Mouse (Mus musculus) midbrain, postnatal 0 days (tissue): ENCODE measurements around the gene Bcas1. TPM values are rescaled to one million over a fixed set of nuclear protein-coding genes. Genes with fewer than 3 reads are reported as not detected.

Source experiments
- ATAC-seq: fragments of 200-750 bp; cut with Nextera tagmentation; 2 replicates; pipeline ENCODE4 v1.8.0; 2017; ENCODE audit warnings: moderate number of reproducible peaks, mild to moderate bottlenecking, moderate TSS enrichment, moderate library complexity; ENCODE audit not compliant: low FRiP score
- DNase-seq: peaks from one replicate; pipeline ENCODE4 v3.0.0-alpha.2; 2015; ENCODE audit warnings: low spot score
- H3K27ac ChIP-seq: fragments of 300-500 bp; sonication (generic); 2 replicates; pipeline ENCODE4 v1.5.1; 2014; ENCODE audit warnings: low read depth, mild to moderate bottlenecking, low read length, mixed read lengths
- H3K27me3 ChIP-seq: fragments of 300-500 bp; sonication (generic); 2 replicates; pipeline ENCODE4 v1.6.1; 2014; ENCODE audit warnings: low read length, control low read depth, mixed read lengths; ENCODE audit not compliant: insufficient read depth
- H3K36me3 ChIP-seq: fragments of 300-500 bp; sonication (generic); 2 replicates; pipeline ENCODE4 v1.6.1; 2014; ENCODE audit warnings: low read length, control low read depth, mixed read lengths; ENCODE audit not compliant: insufficient read depth
- H3K4me1 ChIP-seq: fragments of 300-500 bp; sonication (generic); 2 replicates; pipeline ENCODE4 v1.6.1; 2014; ENCODE audit warnings: mild to moderate bottlenecking, control low read depth, antibody characterized with exemption, low read length, mixed read lengths; ENCODE audit not compliant: insufficient read depth
- H3K4me2 ChIP-seq: fragments of 300-500 bp; sonication (generic); 2 replicates; pipeline ENCODE4 v1.6.1; 2014; ENCODE audit warnings: low read depth, mild to moderate bottlenecking, low read length, mixed read lengths; ENCODE audit not compliant: poor library complexity, severe bottlenecking
- H3K4me3 ChIP-seq: fragments of 300-500 bp; sonication (generic); 2 replicates; pipeline ENCODE4 v1.5.1; 2014; ENCODE audit warnings: low read depth, mild to moderate bottlenecking, low read length, moderate library complexity
- H3K9ac ChIP-seq: fragments of 300-500 bp; sonication (generic); replicated peaks from 2 replicates; pipeline ENCODE4 v1.6.1; 2014; ENCODE audit warnings: mild to moderate bottlenecking, low read length, moderate library complexity, mixed read lengths; ENCODE audit not compliant: poor library complexity, severe bottlenecking
- H3K9me3 ChIP-seq: fragments of 300-500 bp; sonication (generic); 2 replicates; pipeline ENCODE4 v1.6.1; 2016; ENCODE audit warnings: low read length, control low read depth
- CTCF ChIP-seq: IDR thresholded peaks from 2 replicates; pipeline ENCODE4 v1.5.1; 2016; ENCODE audit warnings: antibody characterized with exemption, mild to moderate bottlenecking
- WGBS: fragments of 180-500 bp; shearing (Covaris S2); extraction: QIAGEN DNeasy Blood & Tissue Kit; methylation state at CpG from one replicate; pipeline ENCODE4 v1.1.7; 2014; 5-methylcytosine and 5-hydroxymethylcytosine counted together
- polyA plus RNA-seq: library from polyadenylated mRNA; unstranded; fragments of >200 nt; fragmentation: Nextera tagmentation; extraction: Ambion mirVana; gene quantifications from 2 replicates; pipeline ENCODE4 v1.2.1, GENCODE M21; 2015
- total RNA-seq: library from RNA; depleted of rRNA; stranded (reverse); fragments of >200 nt; gene quantifications from 2 replicates; pipeline ENCODE4 v1.2.3, GENCODE M21; 2014; rRNA removed

The Bcas1 gene
- total and polyA plus RNA-seq, 2 experiments from 2014 or later = 7.5 to 9.6 TPM

DNA sequence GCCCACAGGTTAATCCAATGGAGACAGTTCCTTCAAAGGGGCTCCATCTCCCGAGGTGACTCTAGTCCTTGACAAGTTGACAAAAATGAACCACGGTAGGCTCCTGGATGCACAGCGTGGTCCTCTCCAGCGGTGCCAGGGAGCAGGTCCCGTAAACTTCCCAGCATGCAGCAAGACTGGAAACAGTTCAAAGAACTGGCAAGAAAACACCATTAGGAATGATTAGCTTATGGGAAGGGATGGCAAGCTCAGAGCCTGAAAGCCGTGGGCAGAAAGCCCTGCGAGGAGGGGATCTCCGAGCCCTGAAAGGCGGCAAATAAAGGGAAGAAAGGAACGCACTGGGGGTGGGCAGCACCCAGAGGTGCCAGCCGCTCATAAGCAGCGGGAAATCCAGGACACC is 122.9 kb downstream of the Bcas1 start:
- H3K27me3 ChIP-seq = no peaks in the 10 kb centered on the region
- no peak overlapping the region for H3K4me3 ChIP-seq
- no peak overlapping the region for H3K27ac ChIP-seq
- no peak overlapping the region for H3K4me2 ChIP-seq
- WGBS = 56% methylated on average over 12 of the region's 12 CpGs
- H3K9ac ChIP-seq = no peak overlapping the region
- 0 out of 2 replicates have a peak, but pooled peaks cover 3% of the 10 kb centered on the region for H3K4me1 ChIP-seq
- no peak for ATAC-seq
- no peak for TF ChIP-seq CTCF
- DNase-seq = no peak
- H3K36me3 ChIP-seq = no peaks in the 10 kb centered on the region
- H3K9me3 ChIP-seq = no peaks in the 10 kb centered on the region

DNA sequence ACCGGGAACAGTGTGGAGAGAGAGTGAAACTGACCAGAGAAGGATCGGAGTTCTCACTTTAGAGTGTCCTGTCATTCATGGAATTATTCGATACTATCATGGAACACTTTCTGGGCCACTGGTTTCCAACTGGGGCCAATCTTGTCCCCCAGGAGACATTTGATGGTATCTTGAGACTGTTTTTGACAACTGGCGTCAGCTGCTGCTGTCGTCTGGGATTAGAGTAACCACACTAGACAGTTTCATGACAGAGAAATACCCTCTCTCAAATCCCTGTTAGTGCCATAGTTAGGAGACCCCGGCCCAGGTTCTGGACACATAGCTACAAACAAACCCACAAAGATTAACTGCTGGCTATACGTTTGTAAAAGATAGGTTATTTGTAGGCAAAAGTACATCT is 124.0 kb downstream of the Bcas1 start:
- ATAC-seq (no peak), DNase-seq (no peak)
- Histone ChIP-seq H3K9ac (no peak overlapping the region), H3K27me3 (no peaks in the 10 kb centered on the region), H3K36me3 (no peaks in the 10 kb centered on the region), H3K4me1 (0 out of 2 replicates have a peak, but pooled peaks cover 3% of the 10 kb centered on the region), H3K4me2 (no peak overlapping the region), H3K4me3 (no peak overlapping the region), H3K27ac (no peak overlapping the region), H3K9me3 (no peaks in the 10 kb centered on the region)
- TF ChIP-seq CTCF = no peak
- WGBS = 80% methylated on average over 7 of the region's 7 CpGs

DNA sequence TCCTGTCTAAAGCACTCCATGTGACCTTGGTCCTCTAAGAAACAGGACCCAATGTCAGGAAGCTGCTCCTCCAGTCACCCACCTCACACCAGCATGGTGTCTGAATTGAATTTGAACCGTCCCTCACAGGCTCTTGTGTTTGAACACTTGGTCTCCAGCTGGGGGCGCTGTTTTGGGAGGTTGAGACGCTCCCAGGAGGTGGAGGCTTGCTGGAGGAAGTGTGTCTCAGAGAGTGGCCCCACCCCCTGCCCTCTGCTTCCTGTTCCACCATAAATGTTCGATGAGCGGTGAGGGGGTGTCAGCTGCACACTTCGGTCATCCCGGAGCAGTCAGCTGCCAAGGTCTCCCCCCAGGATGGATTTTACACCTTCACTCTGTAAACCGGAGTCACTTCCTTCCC is 124.8 kb downstream of the Bcas1 start:
- no peak overlapping the region for H3K4me2 ChIP-seq
- no peak for DNase-seq
- H3K36me3 ChIP-seq = no peaks in the 10 kb centered on the region
- H3K27ac ChIP-seq = no peak overlapping the region
- no peak overlapping the region for H3K4me3 ChIP-seq
- no peaks in the 10 kb centered on the region for H3K9me3 ChIP-seq
- 0 out of 2 replicates have a peak, but pooled peaks cover 3% of the 10 kb centered on the region for H3K4me1 ChIP-seq
- H3K9ac ChIP-seq = no peak overlapping the region
- 88% methylated on average over 8 of the region's 8 CpGs for WGBS
- no peak for ATAC-seq
- TF ChIP-seq CTCF = 0 out of 2 replicates have a peak, but pooled peaks have one; percentile 4
- H3K27me3 ChIP-seq = no peaks in the 10 kb centered on the region

Other genes with a start within 250 kb of the Bcas1 start
- 94.1 and 161 TPM in 2 replicates for gene Pfdn4, start 68.6 kb upstream of the Bcas1 start, total RNA-seq
- 147 and 157 TPM in 2 replicates for gene Pfdn4, start 68.6 kb upstream of the Bcas1 start, polyA plus RNA-seq
- 0.14 TPM in 1 of 2 replicates, not detected in the other for gene Cyp24a1, start 69.3 kb upstream of the Bcas1 start, total RNA-seq
- 0.09 and 0.23 TPM in 2 replicates for gene Cyp24a1, start 69.3 kb upstream of the Bcas1 start, polyA plus RNA-seq
- not detected in 2 replicates for gene 4930470P17Rik, start 174.2 kb upstream of the Bcas1 start, total RNA-seq
- not detected in 2 replicates for gene 4930470P17Rik, start 174.2 kb upstream of the Bcas1 start, polyA plus RNA-seq